Mouse (Mus musculus) c-Kit-positive CD71-negative TER-119-negative erythroid progenitor cells, embryonic 14.5 days (primary cell): Measurements from ENCODE around the gene Wrnip1.

Source experiments
- DNase-seq: peaks from one replicate; pipeline ENCODE4 v3.0.0-alpha.2; 2013; ENCODE audit warnings: low read depth

Gene Wrnip1

DNA sequence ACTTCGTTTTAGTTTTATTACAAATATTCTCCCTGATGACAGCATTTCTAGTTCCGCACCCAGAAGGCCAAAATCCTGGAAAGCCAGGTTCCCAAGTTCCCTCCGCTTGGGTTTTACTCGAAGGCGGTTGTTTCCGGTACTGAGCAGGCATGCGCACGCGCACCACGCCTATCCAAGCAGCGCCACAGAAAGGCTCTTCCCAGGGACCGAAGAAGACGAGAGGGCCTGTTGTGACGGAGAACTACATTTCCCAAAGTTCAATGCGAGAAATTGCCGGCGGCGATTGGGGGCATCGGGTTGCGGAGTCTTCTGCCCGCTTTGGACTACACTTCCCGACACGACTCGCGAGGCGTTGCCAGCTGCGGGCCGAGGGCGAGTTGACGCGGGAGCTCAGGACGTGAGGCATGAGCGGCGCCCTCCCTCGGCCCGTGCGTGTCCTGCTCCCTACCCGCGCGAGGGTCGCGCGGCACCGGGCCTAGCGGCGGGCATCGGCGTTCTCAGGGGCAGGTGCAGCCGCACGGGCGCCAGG, at the start of gene Wrnip1:
Gene Wrnip1, plus strand, starts transcription at position 346 of the 529 bp plus-strand sequence.
- peak; percentile 94 for DNase-seq

DNA sequence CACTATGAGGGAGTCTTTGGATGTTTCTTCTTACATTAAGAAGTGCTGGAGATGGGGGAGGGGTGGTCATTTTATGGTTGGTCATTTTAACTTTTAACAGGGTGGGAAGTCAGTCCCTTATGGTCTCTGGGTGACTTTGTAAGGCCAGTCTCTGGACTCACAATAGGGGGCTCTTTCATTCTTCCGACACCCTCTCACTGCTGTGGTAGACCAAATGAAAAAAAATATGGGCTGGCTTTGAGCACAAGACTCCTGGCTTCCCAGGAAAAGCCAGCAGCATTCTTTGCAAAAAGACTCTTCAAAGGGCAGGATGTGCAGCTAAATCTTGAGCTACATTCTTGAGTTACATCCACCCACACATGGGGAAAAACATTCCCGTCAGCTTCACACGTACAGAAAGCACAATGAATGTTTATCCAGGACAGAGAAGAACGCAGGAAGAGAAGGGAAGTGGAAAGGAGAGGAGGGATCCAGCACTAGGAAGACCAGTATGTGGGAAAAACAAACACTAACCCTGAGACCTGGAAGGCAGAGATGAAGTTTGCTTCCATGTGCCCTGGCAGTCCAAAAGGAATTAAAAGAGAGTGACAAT, 49.7 kb upstream of the Wrnip1 start:
- DNase-seq, result no peak

DNA sequence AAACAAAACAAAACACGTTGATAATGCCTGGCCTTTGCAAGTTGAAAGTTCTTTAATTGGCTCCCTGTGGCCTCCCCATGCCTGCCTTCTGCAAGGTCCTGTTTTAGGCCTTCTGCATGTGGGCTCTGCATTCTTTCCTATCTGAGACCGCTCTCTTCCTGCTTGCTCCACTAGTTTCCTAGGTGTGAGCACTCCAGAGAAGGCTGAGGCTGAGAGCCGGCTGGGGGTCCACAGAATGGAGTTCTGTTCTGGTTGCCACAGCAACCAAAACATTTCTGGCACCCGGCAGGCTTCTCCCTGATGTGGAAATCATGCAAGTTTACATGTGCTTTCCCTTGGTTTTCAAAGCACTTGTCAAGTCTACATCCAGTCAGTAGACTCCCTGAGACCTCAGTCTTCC, 42.8 kb upstream of the Wrnip1 start:
- no peak for DNase-seq

DNA sequence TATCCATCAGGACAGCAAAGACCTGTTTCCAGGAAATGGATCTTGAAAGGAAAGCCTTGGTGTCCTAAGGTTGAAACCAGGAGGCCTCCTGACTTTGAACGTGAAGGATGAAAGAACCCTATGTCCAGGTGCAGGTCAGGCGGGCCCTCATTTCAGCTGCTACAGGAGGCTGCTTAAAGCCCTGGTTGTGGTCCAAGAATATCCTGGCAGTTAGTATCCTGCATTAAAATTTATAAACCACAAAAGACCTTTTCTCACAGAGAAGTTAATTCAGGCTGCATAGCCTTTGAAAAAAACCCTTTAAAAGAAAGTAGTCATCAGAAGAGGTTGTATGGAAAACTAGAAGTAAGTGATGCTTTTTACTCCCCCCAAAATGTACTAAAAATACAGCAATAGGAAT, 41.0 kb upstream of the Wrnip1 start:
- no peak for DNase-seq

DNA sequence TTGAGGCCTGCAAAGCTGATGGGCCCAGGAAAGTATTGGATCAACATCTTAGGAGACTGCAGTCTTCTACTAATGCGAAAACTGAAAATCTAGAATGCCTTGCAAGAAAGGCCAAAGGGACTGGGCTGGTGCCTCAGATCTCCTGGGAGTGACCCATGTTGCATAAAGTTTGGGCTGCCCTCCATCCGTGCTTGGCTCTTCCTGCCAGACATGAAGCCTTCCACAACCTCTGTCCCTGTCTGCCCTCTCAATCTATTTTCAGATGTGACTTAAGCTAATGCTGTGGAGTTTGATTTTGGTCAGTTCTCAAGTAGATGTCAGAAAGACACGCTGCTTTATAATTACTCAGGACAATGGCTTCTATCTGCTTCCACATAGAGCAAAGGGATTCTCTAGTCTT, 38.7 kb upstream of the Wrnip1 start:
- no peak for DNase-seq

DNA sequence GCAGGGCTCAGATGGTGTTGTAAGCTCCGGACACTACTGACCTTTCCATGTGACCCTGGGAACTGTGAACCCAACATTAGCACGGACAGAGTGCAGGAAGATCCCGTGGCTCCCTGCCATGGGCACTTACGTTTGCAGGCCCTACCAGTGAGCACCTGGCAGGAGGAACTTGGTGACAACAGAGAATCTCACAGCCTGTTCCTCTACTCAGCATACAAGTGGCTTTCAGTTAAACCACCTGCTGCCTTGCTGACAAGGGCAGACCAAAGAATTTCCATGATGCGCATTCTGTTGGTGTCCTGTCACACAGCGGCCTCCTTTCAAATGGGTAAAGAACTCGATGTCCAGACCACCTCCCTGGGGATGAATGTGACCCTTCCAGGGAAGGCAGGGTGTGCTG, 37.4 kb upstream of the Wrnip1 start:
- DNase-seq, result no peak

DNA sequence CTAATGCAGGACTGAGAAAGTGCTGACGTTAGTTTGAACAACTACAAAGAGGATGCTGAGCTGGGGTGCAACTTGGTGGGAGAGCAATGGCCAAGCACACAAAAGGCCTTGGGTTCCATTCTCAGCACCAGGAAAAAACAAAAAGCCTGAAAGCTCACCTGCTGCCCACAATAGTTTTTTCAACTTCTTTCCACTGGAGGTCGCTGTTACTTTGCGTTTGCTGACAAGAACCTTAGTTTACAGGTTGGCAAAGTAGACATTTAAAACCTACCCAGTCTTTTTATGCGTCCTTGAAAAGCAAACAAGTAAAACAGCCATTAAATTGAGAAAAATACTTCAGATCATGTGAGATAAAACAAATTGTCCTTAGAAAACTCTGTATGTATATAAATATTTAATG, 33.7 kb upstream of the Wrnip1 start:
- peak; percentile 43 for DNase-seq

DNA sequence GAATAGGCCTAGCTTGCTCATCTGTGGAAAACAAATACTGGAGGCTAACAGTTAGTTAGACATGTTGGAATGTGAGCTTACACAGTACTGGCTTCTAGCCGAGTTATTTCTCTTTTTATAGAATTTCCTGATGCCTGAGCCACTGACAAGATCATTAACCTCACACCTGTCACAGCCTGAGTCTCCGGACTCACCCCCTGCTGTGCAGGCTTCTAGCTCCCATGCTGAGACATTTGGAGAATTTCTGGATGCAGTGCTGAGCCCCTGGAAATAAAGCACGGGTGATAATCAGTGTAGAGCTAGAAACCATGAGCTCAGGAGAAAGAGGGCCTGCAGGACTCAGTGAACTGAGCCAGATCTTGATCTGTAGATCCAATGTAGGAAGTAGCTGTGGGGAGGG, 31.9 kb upstream of the Wrnip1 start:
- no peak for DNase-seq

DNA sequence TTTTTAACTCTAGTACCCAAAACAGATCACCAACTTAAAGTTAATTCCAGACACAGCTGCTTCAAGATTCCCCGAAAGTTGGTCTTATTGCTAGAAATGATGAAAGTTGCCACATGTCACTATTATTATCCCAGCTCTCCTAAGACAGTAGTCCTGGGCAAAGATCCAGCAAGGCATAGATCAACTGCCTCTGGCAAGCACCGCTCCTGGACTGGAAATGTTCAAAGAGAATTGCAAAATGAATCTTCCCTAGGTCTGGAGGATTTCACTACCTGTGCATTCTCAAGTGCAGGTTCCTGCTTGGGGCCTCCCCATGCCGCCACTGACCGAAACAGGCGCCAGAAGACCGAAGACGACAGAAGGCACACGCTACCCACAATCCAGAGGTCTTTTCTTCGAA, 25.9 kb upstream of the Wrnip1 start:
- DNase-seq, result no peak

DNA sequence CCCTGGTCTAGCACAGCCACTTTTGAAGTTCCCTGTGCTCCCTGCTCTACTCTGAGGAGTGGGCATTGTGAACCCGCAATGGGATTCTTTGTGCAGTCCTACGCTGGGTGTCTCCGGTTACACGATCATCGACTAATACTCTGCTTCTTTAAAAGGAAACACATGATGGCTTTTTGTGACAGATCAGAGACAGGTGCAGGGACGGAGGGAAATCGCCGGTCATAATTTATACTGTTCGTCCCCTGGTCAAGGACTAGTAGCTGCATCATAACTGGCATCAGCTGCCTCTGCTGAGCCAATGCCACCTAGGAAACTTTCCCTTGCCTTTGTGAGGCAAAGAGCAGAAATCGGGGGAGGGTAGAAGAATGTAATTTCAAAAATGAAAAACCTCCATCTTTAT, 25.5 kb upstream of the Wrnip1 start:
- no peak for DNase-seq

DNA sequence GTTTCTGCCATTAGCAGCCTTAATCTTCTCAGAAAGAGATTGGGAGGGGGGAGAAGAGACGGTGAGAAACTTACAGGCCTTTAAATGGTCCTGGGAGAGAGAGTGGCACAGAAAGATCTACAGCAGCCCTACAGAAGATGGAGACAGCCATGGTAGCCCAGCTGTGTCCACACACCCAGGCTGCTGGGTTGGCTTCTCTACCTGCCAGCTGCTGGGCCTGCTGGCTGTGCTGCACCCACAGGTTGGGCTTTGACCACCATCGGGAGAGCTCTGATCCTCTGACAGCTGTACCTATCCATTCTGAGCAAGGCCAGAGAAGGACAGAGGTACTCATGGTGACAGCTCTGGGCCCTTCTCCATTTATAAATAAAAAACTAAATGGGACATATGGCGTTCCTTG, 23.0 kb upstream of the Wrnip1 start:
- no peak for DNase-seq

DNA sequence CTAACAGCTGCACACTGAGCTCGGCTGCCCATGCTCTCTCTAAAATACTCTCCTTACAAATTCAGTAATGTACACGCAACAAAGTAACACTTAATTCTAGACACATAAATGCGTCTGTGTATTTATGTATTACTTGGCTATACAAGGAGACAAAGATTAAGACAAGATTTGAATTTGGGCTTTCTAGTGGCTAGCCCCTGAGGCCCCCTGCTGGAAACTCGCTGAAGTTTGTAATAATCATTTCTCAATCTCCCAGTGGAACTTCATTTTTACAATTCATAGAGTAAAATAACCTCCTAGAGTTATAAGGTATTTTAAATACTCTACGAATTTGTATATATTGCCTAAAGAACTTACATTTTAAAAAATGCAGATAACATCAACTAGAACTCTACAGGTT, 18.8 kb upstream of the Wrnip1 start:
- no peak for DNase-seq

DNA sequence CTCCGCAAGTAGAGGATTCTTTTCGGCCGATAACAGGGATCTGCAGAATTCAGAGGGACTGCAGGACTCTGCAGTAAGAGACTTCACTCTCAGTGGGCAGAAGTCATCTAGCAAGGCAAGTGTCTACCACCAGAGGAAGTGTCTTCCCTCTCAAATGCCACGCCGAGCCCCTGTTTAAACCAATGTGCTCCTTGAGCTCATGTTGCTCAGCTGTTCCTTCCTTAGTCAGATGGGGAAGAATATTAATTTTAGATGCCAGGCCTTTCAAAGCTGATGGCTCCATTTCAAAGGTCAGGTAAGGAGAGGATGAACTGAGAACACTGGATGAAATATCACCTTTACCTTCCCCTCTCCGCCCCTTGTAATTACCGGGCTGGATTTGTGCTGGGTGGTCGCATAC, 18.0 kb upstream of the Wrnip1 start, which contains the start of gene Mylk4:
Gene Mylk4, minus strand, starts transcription at position 139 of the 400 bp plus-strand sequence.
- no peak for DNase-seq

DNA sequence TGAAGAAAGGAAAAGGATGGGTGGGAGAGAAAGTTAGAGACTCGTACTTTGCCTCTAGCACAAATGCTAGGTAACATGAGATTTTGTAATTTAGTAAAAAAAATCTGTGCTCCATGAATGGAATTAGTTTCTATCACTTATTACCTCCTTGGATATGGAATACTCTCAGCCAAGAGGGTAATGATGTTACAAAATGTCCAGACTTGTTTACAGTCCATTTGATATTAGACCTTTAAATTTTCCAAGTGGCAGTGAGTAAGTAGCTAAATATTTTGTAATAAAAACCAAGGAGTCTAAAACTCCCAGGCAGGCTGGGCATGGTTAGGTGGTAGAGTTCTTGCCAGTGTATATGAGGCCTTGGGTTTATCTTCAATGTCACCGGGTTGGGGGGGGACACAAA, 14.3 kb upstream of the Wrnip1 start:
- DNase-seq, result no peak

DNA sequence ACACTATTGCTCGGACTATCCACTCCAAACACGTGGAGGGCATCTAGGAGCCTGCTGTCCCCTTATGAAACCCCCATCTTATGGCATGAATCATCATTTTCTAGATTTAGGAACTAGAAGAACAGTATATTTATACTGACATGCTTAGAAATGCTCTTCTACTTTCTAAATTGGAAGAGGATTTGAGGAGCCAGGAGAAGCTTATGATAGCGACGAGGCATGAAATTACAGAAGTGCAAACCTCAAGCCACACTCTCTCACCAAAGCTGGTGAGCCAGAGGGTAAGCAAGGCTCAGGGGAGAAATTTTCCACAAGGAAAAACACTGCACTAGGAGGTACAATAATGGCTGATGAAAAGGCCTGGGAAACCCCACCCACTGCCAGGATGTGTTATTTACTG, 12.1 kb upstream of the Wrnip1 start:
- no peak for DNase-seq

DNA sequence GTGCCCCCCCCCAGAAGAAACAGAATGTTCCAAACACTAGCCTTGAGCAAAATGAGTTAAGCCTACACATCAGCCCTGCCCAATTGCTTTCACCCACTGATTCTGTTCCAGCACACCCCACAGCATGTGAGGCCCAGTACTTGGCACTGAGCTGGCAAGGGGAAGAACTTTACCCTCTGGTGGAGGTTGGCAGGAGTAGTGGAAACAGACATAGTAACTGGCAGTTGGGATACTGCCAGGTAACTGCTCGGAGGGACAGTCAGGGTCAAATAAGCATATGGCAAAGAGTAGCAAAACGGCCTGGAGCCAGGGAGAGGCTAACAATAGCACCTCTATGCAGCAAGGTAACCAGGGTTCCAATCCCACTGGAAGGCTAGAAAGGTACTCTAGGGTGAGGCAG, 7.2 kb upstream of the Wrnip1 start:
- no peak for DNase-seq

DNA sequence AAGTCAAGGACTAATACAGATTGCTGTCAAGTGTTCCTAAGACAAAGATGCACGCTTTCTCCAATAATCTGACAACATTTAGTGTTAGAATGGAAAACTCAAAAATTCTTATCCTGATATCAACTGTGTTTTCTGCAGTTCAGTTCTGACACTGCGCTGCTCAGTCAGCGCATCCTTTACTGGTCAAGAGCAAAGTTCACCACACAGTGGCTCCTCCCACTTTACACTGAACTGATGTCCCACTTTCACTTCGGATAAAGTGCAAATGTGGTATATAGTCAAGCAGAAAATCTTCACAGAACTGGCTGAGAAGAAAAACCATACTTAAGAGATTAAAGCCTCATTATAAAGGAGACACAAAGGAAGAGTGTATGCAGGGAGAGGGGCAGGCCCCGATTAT, 6.7 kb upstream of the Wrnip1 start:
- DNase-seq, result no peak

DNA sequence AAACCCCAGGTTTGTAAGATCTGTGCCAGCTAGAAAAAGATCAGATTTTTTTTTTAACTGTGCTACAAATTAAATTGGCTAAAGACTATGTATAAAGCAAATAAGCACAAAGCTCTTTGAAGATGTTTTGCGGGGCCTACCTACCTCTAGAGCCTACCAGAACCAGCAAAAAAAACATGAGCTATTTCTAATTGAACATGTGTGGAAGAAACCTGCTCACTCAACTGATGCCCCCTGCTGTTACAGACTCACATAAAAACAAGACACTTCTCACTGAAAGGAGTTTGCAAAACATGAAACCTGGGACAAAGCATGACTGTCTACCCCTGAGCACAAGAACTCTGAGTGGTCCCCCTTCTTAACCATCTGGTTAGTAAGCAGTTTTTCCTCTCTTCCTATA, 4.8 kb upstream of the Wrnip1 start:
- DNase-seq, result no peak

DNA sequence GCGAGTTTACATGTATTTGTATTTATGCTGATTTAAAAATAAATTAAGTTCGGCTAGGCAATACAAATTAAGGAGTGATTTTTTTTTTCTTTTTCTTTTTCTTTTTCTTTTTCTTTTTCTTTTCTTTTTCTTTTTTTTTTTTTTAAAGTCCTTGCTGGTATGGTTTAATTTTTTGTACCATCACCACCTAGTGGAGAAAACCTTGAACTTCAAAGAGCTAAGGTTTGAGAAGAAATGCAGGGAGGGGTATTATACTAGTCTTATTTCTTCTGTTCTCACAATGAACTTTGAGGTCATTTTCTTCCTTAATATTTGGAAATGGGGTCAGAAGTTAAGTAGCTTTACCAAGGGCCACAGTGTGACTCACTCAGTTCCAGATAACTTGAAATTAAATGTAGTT, 2.7 kb upstream of the Wrnip1 start:
- peak; percentile 25 for DNase-seq

DNA sequence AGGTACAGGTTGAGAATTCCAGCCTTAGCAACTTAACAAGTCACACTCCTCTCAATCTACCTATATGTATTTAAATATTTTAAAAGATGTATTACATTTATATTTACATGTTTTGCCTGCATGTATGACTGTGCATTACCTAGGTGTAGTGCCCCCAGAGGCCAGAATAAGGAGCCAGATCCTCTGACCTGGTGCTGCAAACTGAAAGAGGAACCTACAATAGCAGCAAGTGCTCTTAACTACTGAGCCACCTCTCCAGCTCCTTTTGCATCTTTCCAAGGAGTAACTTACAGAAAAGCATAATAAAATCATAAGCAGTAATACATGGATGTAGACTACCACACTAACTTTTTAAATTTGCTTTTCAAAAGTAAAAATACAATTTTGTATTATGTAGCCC, 979 bp upstream of the Wrnip1 start:
- DNase-seq, result peak; percentile 40

DNA sequence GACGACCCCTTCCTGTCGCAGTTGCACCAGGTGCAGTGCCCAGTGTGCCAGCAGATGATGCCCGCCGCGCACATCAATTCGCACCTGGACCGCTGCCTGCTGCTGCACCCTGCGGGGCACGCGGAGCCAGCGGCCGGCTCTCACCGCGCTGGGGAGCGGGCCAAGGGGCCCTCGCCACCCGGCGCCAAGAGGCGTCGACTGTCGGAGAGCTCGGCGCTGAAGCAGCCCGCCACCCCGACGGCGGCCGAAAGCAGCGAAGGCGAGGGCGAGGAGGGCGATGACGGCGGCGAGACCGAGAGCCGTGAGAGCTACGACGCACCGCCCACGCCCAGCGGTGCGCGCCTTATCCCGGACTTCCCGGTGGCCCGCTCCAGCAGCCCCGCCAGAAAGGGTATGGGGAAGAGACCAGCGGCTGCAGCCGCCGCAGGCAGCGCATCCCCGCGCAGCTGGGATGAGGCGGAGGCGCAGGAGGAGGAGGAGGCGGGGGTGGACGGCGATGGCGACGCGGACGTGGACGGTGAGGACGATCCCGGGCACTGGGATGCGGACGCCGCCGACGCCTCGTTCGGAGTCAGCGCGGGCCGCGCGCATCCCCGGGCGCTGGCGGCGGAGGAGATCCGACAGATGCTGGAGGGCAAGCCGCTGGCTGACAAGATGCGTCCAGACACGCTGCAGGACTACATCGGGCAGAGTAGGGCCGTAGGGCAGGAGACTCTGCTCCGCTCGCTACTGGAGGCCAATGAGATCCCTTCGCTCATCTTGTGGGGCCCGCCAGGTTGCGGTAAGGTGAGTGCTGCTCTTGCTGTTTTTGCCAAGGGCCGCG, 632 bp downstream of the Wrnip1 start, which contains the start of gene D930007J09Rik:
Gene D930007J09Rik, minus strand, starts transcription at position 591 of the 823 bp plus-strand sequence.
- DNase-seq, result peak; percentile 5

DNA sequence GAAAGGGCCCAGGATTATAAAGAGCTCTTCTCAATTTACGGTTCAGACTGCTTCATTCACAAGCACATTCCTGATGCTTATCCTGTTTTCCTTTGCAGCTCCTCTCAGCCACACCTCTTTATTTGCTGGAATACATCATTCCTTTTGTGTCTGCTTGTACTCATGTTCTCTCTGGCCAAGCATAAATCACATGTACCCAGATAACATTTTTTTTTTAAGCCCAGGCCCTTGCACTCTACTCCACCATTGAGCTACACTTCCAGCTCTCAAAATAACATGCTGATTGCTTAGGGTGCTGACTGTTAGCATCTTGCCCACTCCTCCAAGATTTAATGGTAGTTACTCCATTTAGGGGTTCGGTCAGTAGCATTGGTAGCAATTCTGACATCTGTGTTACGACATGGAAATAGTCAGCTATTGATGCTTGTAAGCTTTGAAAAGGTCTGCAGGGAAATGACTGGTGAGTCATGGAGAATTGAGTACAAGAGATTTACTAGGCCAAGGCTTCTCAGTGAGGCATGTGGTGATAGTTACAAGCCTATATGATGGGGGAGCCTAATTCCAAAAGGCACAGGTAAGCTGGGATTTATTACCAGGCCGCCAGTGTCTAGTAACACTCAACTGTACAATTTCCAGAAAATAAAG, 2.0 kb downstream of the Wrnip1 start:
- no peak for DNase-seq

DNA sequence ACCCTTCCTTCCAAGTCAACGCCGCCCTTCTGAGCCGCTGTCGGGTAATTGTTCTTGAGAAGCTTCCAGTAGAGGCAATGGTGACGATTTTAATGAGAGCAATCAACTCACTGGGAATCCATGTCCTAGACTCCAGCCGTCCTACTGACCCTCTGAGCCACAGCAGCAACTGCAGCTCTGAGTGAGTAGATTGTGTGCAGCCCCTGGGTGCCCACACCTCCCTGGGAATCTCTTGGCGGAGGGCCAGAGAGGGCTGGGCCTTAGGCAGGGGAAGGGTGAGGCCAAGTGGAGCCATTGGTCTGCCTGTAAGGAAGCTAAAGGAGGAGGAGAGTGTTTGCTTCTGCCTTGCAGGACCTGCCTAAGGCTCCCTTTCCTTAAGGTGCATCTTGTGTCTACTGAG, 5.0 kb downstream of the Wrnip1 start:
- no peak for DNase-seq
